Mouse (Mus musculus): Measurements from ENCODE around the gene Degs1.

GRCm38 (mm10) chr1:182280046-182280445, 2.6 kb downstream of the Degs1 start:
- TF ChIP-seq SIN3A (IDR thresholded peaks at IDR 0.05; ENCODE audit: low read length): no peak
- TF ChIP-seq POLR2AphosphoS2 (IDR thresholded peaks at IDR 0.05; ENCODE audit: low read depth, low read length): no peak
- no peak for TF ChIP-seq CTCF (conservative IDR thresholded peaks at IDR 0.05 in 1 of 2, IDR thresholded peaks at IDR 0.05 in 1 of 2; ENCODE audit: low read depth in 2 of 2, low read length in 2 of 2)
- TF ChIP-seq POLR2A (IDR thresholded peaks at IDR 0.05; ENCODE audit: low read depth, low read length): no peak
- TF ChIP-seq RCOR1 (conservative IDR thresholded peaks at IDR 0.05; ENCODE audit: low read depth, low read length): no peak
- no peak for TF ChIP-seq MYC (IDR thresholded peaks at IDR 0.05; ENCODE audit: low read depth, low read length)
- no peak for TF ChIP-seq ZMIZ1 (IDR thresholded peaks at IDR 0.05; ENCODE audit: low read depth, low read length)
- no peak for TF ChIP-seq EP300 (IDR thresholded peaks at IDR 0.05; ENCODE audit: low read length)
- TF ChIP-seq KAT2A (IDR thresholded peaks at IDR 0.05; ENCODE audit: insufficient replicate concordance, low read length): no peak
- no peak for TF ChIP-seq CHD2 (IDR thresholded peaks at IDR 0.05; ENCODE audit: low read length)
